Mouse (Mus musculus) intestine, embryonic 16.5 days (tissue): ENCODE data around the gene Afap1l2. TPM values are rescaled to one million over a fixed set of nuclear protein-coding genes. Genes with fewer than 3 reads are reported as not detected.

ENCODE experiments used
- ATAC-seq: fragments of 200-750 bp; cut with Nextera tagmentation; 2 replicates; pipeline ENCODE4 v1.8.0; 2017; ENCODE audit warnings: moderate TSS enrichment, moderate library complexity
- H3K27ac ChIP-seq: fragments of 300-500 bp; sonication (generic); 2 replicates; pipeline ENCODE4 v1.5.1; 2014; ENCODE audit warnings: mild to moderate bottlenecking, low read length
- H3K27me3 ChIP-seq: fragments of 300-500 bp; sonication (generic); replicated peaks from 2 replicates; pipeline ENCODE4 v1.6.1; 2014; ENCODE audit warnings: low read length, control low read depth, mixed read lengths; ENCODE audit not compliant: control insufficient read depth, insufficient read depth
- H3K36me3 ChIP-seq: fragments of 300-500 bp; sonication (generic); 2 replicates; pipeline ENCODE4 v1.6.1; 2014; ENCODE audit warnings: low read length, control low read depth; ENCODE audit not compliant: control insufficient read depth, insufficient read depth
- H3K4me1 ChIP-seq: fragments of 300-500 bp; sonication (generic); 2 replicates; pipeline ENCODE4 v1.6.1; 2014; ENCODE audit warnings: low read length, control low read depth, mixed read lengths; ENCODE audit not compliant: control insufficient read depth, insufficient read depth
- H3K4me2 ChIP-seq: fragments of 300-500 bp; sonication (generic); 2 replicates; pipeline ENCODE4 v1.6.1; 2014; ENCODE audit warnings: low read depth, low read length, control low read depth
- H3K4me3 ChIP-seq: fragments of 300-500 bp; sonication (generic); 2 replicates; pipeline ENCODE4 v1.5.1; 2014; ENCODE audit warnings: mild to moderate bottlenecking, low read length
- H3K9ac ChIP-seq: fragments of 300-500 bp; sonication (generic); 2 replicates; pipeline ENCODE4 v1.6.1; 2014; ENCODE audit warnings: low read depth, low read length
- H3K9me3 ChIP-seq: fragments of 300-500 bp; sonication (generic); 2 replicates; pipeline ENCODE4 v1.6.1; 2016; ENCODE audit warnings: low read length, control low read depth; ENCODE audit not compliant: control insufficient read depth
- WGBS: fragments of 180-500 bp; shearing (Covaris S2); extraction: QIAGEN DNeasy Blood & Tissue Kit; methylation state at CpG from one replicate; pipeline ENCODE4 v1.1.7; 2014; 5-methylcytosine and 5-hydroxymethylcytosine counted together
- polyA plus RNA-seq: library from polyadenylated mRNA; unstranded; fragments of >200 nt; fragmentation: Nextera tagmentation; extraction: Ambion mirVana; gene quantifications from 2 replicates; pipeline ENCODE4 v1.2.1, GENCODE M21; 2015

Afap1l2 gene
- polyA plus RNA-seq, 1 experiment from 2014 or later: 16.9 TPM

GRCm38 (mm10) chr19:56990367-56991111 is 17.5 kb downstream of the Afap1l2 start:
- WGBS: 37% methylated on average over 14 of the region's 14 CpGs
- no peak overlapping the region for H3K4me2 ChIP-seq

GRCm38 (mm10) chr19:56989171-56989570 is 18.9 kb downstream of the Afap1l2 start:
- Histone ChIP-seq H3K27me3 (no peaks in the 10 kb centered on the region), H3K36me3 (no peaks in the 10 kb centered on the region), H3K9me3 (no peaks in the 10 kb centered on the region), H3K4me2 (no peak overlapping the region), H3K4me3 (no peak overlapping the region), H3K9ac (no peak overlapping the region), H3K4me1 (peaks cover 28% of the 10 kb centered on the region), H3K27ac (peak overlapping the region; percentile 75)
- ATAC-seq: peak; percentile 37; the same call in 1 of the 2 replicates
- WGBS: 62% methylated on average over 8 of the region's 8 CpGs

More at GRCm38 (mm10) chr19:56990367-56991111, 17.5 kb downstream of the Afap1l2 start:
- Histone ChIP-seq H3K4me1 (peaks cover 24% of the 10 kb centered on the region), H3K27ac (no peak overlapping the region), H3K9me3 (no peaks in the 10 kb centered on the region), H3K9ac (no peak overlapping the region), H3K27me3 (no peaks in the 10 kb centered on the region), H3K36me3 (no peaks in the 10 kb centered on the region), H3K4me3 (no peak overlapping the region)
- peak; percentile 56 for ATAC-seq

- WGBS: 46% methylated on average over 4 of the region's 4 CpGs
- Histone ChIP-seq H3K9ac (no peak overlapping the region), H3K4me2 (no peak overlapping the region), H3K9me3 (no peaks in the 10 kb centered on the region), H3K36me3 (no peaks in the 10 kb centered on the region), H3K27ac (peak overlapping the region; percentile 68), H3K4me3 (no peak overlapping the region), H3K27me3 (no peaks in the 10 kb centered on the region), H3K4me1 (peaks cover 39% of the 10 kb centered on the region)
- peak; percentile 43 for ATAC-seq
Measured at GRCm38 (mm10) chr19:56984229-56984628, 23.8 kb downstream of the Afap1l2 start.

GRCm38 (mm10) chr19:56983757-56984156 is 24.3 kb downstream of the Afap1l2 start:
- Histone ChIP-seq H3K4me2 (no peak overlapping the region), H3K27me3 (no peaks in the 10 kb centered on the region), H3K9ac (no peak overlapping the region), H3K9me3 (no peaks in the 10 kb centered on the region), H3K27ac (peak overlapping the region; percentile 68), H3K4me1 (peaks cover 34% of the 10 kb centered on the region), H3K36me3 (no peaks in the 10 kb centered on the region), H3K4me3 (no peak overlapping the region)
- 57% methylated on average over 10 of the region's 10 CpGs for WGBS
- no peak for ATAC-seq

GRCm38 (mm10) chr19:56981760-56982159 is 26.3 kb downstream of the Afap1l2 start:
- Histone ChIP-seq H3K9me3 (no peaks in the 10 kb centered on the region), H3K27me3 (no peaks in the 10 kb centered on the region), H3K4me1 (peaks cover 39% of the 10 kb centered on the region), H3K27ac (no peak overlapping the region; the same call in 1 of the 2 replicates), H3K4me3 (no peak overlapping the region), H3K9ac (no peak overlapping the region), H3K36me3 (no peaks in the 10 kb centered on the region), H3K4me2 (no peak overlapping the region)
- no peak for ATAC-seq
- 67% methylated on average over 9 of the region's 9 CpGs for WGBS

- no peak for ATAC-seq
- WGBS: 79% methylated on average over 2 of the region's 2 CpGs
- H3K9me3 ChIP-seq: no peaks in the 10 kb centered on the region
- no peak overlapping the region for H3K27ac ChIP-seq
- no peak overlapping the region for H3K4me3 ChIP-seq
- H3K4me1 ChIP-seq: peaks cover 36% of the 10 kb centered on the region
- H3K4me2 ChIP-seq: no peak overlapping the region
- no peak overlapping the region for H3K9ac ChIP-seq
- no peaks in the 10 kb centered on the region for H3K36me3 ChIP-seq
- no peaks in the 10 kb centered on the region for H3K27me3 ChIP-seq
Measured at GRCm38 (mm10) chr19:56980803-56981202, 27.2 kb downstream of the Afap1l2 start.

- Histone ChIP-seq H3K4me2 (no peak overlapping the region), H3K27ac (peak overlapping the region; percentile 85), H3K4me1 (peaks cover 31% of the 10 kb centered on the region), H3K27me3 (no peaks in the 10 kb centered on the region), H3K36me3 (no peaks in the 10 kb centered on the region), H3K9me3 (no peaks in the 10 kb centered on the region), H3K9ac (peak overlapping the region; percentile 49; the same call in 1 of the 2 replicates), H3K4me3 (no peak overlapping the region)
- ATAC-seq: peak; percentile 67
- WGBS: 47% methylated on average over 19 of the region's 19 CpGs
Measured at GRCm38 (mm10) chr19:56976962-56977948, 30.8 kb downstream of the Afap1l2 start.

GRCm38 (mm10) chr19:56976515-56976914 is 31.5 kb downstream of the Afap1l2 start:
- H3K27me3 ChIP-seq: no peaks in the 10 kb centered on the region
- H3K9me3 ChIP-seq: no peaks in the 10 kb centered on the region
- peaks cover 23% of the 10 kb centered on the region for H3K4me1 ChIP-seq
- H3K4me2 ChIP-seq: no peak overlapping the region
- WGBS: 92% methylated on average over 5 of the region's 5 CpGs
- no peak for ATAC-seq
- H3K27ac ChIP-seq: peak overlapping the region; percentile 85; the same call in 1 of the 2 replicates
- H3K36me3 ChIP-seq: no peaks in the 10 kb centered on the region
- no peak overlapping the region for H3K9ac ChIP-seq
- H3K4me3 ChIP-seq: no peak overlapping the region

- no peak for ATAC-seq
- Histone ChIP-seq H3K4me3 (no peak overlapping the region), H3K27me3 (no peaks in the 10 kb centered on the region), H3K36me3 (no peaks in the 10 kb centered on the region), H3K4me1 (peaks cover 19% of the 10 kb centered on the region), H3K9ac (no peak overlapping the region), H3K4me2 (no peak overlapping the region), H3K9me3 (no peaks in the 10 kb centered on the region), H3K27ac (no peak overlapping the region)
- 82% methylated on average over 3 of the region's 3 CpGs for WGBS
Measured at GRCm38 (mm10) chr19:56975502-56975901, 32.5 kb downstream of the Afap1l2 start.
